Mouse (Mus musculus) Patski (cell line): ENCODE data around the gene Arhgap33. TPM values are rescaled to one million over a fixed set of nuclear protein-coding genes. Genes with fewer than 3 reads are reported as not detected.

Source experiments
- ATAC-seq: fragments of 100-300 bp; one replicate; pipeline ENCODE4 v1.8.0; 2021
- CTCF ChIA-PET: fragments of 350-600 bp; sonication (Branson Sonifier 250); formaldehyde crosslinking; loops from one replicate; lab custom pipeline; 2022; ENCODE audit warnings: inconsistent platforms; lab: Charles Lee
- POLR2A ChIA-PET: fragments of 350-600 bp; sonication (Branson Sonifier 250); formaldehyde crosslinking; loops from one replicate; lab custom pipeline; 2022; ENCODE audit warnings: antibody characterized with exemption, inconsistent platforms; lab: Charles Lee
- DNase-seq: peaks from one replicate; pipeline ENCODE4 v3.0.0-alpha.2; 2011; ENCODE audit warnings: low read depth, low spot score
- H3K27me3 ChIP-seq: fragments of 371-371 bp; one replicate; pipeline ENCODE4 v1.5.1; 2021
- CTCF ChIP-seq: fragments of 100-300 bp; IDR thresholded peaks from one replicate; pipeline ENCODE4 v1.5.1; 2021
- in situ Hi-C: fragments of 300-500 bp; cut with MboI; formaldehyde crosslinking; loops from 3 replicates; pipeline ENCODE4 v1.11.1; 2018; ENCODE audit warnings: low pct_unique_long_range_greater_than_20kb, mixed read lengths
- polyA plus RNA-seq: library from polyadenylated mRNA; unstranded; gene quantifications from one replicate; pipeline ENCODE4 v1.2.3, GENCODE M21; 2021

Arhgap33 gene
- 5.4 TPM for polyA plus RNA-seq

DNA sequence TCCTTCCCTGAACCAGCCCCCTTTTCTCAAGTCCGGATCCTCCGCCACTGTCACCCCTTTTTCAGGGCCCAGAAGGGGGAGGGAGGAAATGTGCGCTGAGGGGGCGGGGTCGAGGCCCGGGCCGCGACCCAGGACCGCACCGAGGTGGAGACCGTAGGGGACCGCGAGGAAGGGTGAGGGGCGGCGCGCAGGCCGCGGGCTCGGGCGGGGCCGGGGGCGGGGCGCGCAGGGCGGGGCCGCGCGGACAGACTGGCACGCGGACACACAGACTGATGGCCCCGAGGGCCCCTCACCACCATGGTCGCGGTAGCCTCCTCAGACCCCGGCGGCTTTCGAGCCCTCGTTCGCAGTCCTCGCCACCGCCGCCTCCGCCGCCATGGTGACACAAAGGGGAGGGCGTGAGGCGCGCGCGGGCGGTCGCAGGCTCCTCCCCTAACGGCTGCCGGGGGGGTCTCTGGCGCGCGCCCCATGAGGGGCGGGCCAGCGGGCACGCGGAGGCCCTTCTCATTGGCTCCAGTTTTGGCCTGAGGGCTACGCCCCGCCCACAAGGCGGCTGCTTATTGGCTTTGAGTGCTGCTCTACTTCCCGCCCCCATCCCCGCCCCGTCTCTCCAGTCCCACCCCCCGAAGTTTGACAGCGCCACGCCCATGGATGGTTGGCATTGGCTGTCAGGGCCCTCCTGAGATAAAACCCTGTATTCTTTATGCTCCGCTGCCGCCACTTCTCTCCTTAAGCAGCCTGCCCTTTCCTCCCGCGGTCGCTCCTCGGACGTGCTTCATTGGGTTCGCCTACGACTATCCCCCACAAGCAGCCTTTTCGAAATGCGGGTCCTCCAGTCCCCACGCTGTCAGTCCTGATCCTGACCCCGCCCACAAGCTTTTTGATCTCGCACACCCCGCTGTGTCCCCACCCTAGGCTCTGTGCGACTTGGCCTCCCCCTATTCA lies at the start of gene Arhgap33:
TSS of gene Arhgap33 (minus strand) at position 428 of the 945 bp plus-strand sequence.
- no peak for TF ChIP-seq CTCF
- ChIA-PET CTCF (interaction anchor here (1.1 to 1.9 kb wide), 2 partner anchors 18 to 91 kb away, joined by 3 to 6 read pairs; partner anchors contain the start of genes Cox6b1, Hspb6 and Proser3), POLR2A (interaction anchor here (0.7 to 1.2 kb wide), 2 partner anchors 18 to 217 kb away, joined by 3 to 4 read pairs; no protein-coding TSS in a partner anchor)
- in situ Hi-C loops: no loop called here
- H3K27me3 ChIP-seq: no peaks in the 10 kb centered on the region
- DNase-seq (peak; percentile 77), ATAC-seq (peak; percentile 87)

DNA sequence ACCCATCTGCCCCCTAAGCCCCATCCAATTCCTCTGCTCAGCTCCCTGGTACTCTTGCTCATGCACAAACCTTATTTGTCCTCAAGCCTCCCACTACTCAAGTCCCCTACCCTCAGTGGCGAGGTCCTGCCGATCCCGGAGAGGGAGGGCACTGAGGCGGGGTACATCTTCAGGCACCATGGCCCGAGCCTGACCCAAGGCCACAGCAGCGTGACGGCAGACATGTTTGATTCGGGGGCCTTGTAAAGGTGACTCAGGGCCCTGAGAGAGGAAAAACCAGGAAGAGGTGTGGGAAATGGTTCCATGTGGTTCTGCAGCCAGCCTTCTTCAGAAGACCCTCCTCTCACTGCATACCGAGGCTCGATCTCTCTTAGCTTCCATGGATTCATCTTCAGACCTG lies 49.5 kb upstream of the Arhgap33 start:
- in situ Hi-C loops: no loop called here
- ATAC-seq (no peak), DNase-seq (no peak)
- H3K27me3 ChIP-seq: no peaks in the 10 kb centered on the region
- POLR2A ChIA-PET: interaction anchor here (2.4 kb wide), 1 partner anchor 11 kb away, joined by 12 read pairs; no protein-coding TSS in a partner anchor
- CTCF ChIA-PET: interaction anchor here (1.4 kb wide), 2 partner anchors 11 to 13 kb away, joined by 4 to 5 read pairs; no protein-coding TSS in a partner anchor
- TF ChIP-seq CTCF: no peak

DNA sequence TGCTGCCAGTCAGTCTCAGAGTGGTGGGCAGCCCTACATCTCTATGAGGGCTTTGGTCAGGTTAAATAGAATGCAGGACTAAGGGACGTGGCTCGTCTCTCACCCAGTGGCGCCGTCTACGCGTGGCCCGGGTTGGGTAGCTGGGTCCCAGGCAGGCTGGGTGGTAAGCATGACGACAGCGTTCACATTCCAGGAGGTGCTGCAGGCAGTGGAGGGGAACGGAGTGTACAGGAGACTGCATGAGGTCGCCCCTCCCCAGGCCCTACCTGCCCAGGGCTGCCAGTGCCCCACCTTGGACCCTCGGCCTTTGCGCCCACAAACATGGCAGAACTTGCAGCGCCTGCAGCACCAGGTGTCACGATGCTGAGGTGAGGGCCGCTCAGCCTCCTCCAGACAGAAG lies 46.7 kb upstream of the Arhgap33 start:
- DNase-seq (no peak), ATAC-seq (peak; percentile 54)
- TF ChIP-seq CTCF: no peak
- H3K27me3 ChIP-seq: no peaks in the 10 kb centered on the region
- in situ Hi-C loops: no loop called here
- ChIA-PET CTCF (interaction anchor here (1.1 to 1.2 kb wide), 2 partner anchors 9 to 10 kb away, joined by 3 to 6 read pairs; no protein-coding TSS in a partner anchor), POLR2A (interaction anchor here (1.2 kb wide), 1 partner anchor 8 kb away, joined by 3 read pairs; no protein-coding TSS in a partner anchor)

- H3K27me3 ChIP-seq: no peaks in the 10 kb centered on the region
- no peak for ATAC-seq
- DNase-seq: no peak
- in situ Hi-C loops: no loop called here
- no peak for TF ChIP-seq CTCF
- ChIA-PET POLR2A (interaction anchor here (1.7 kb wide), 1 partner anchor 12 kb away, joined by 4 read pairs; no protein-coding TSS in a partner anchor), CTCF (no interaction called here)
Observed at GRCm38 (mm10) chr7:30579950-30580349, 45.1 kb upstream of the Arhgap33 start.

GRCm38 (mm10) chr7:30572969-30573368 lies 38.1 kb upstream of the Arhgap33 start:
- DNase-seq (no peak), ATAC-seq (no peak)
- CTCF ChIA-PET: interaction anchor here (0.9 to 1.9 kb wide), 5 partner anchors 8 to 96 kb away, joined by 3 to 6 read pairs (median 5); no protein-coding TSS in a partner anchor
- TF ChIP-seq CTCF: no peak
- no peaks in the 10 kb centered on the region for H3K27me3 ChIP-seq
- POLR2A ChIA-PET: interaction anchor here (1.1 to 2.2 kb wide), 2 partner anchors 9 to 12 kb away, joined by 3 to 12 read pairs; no protein-coding TSS in a partner anchor
- in situ Hi-C loops: no loop called here

DNA sequence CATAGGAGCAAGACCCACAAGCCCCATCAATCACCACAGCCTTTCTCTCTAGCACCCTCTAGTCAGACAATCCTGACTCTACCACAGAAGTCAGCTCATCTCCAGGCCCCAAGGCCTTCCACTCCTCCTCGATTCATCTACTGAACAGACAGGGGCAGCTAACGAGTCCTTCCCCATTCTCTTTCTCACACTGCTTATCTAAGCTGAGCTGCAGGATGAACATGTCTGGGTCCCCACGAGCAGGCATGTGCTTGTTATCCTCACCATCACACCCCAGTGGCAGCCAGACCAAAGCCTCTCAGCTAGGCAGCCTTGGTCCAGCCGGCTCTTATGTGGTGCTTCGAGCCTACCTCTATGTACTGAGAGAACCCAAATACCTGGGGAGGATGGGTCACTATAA lies 37.5 kb upstream of the Arhgap33 start:
- ChIA-PET CTCF (interaction anchor here (0.9 to 1.4 kb wide), 2 partner anchors 9 to 97 kb away, joined by 3 to 6 read pairs; no protein-coding TSS in a partner anchor), POLR2A (interaction anchor here (1.1 to 2.2 kb wide), 2 partner anchors 10 to 13 kb away, joined by 3 to 12 read pairs; no protein-coding TSS in a partner anchor)
- DNase-seq (no peak), ATAC-seq (no peak)
- no peak for TF ChIP-seq CTCF
- H3K27me3 ChIP-seq: no peaks in the 10 kb centered on the region
- in situ Hi-C loops: no loop called here

DNA sequence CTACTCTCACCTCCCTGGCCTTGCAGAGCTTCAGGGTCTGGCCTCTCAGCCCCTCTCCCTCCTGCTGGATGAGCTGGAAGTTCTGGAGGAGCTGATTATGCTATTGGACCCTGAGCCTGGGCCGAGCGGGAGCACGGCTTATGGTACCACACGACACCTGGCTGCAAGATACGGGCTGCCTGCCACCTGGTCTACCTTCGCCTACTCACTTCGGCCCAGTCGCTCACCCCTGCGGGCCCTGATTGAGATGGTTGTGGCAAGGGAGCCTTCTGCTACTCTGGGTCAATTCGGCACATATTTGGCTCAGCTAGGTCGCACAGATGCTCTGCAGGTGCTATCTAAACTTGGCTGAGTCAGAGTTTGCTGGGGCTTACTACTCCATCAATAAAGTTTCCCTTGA lies 32.7 kb upstream of the Arhgap33 start:
- in situ Hi-C loops: no loop called here
- H3K27me3 ChIP-seq: no peaks in the 10 kb centered on the region
- CTCF ChIA-PET: no interaction called here
- DNase-seq (no peak), ATAC-seq (no peak)
- POLR2A ChIA-PET: interaction anchor here (1.3 to 1.7 kb wide), 2 partner anchors 9 to 13 kb away, joined by 3 to 4 read pairs; no protein-coding TSS in a partner anchor
- no peak for TF ChIP-seq CTCF

GRCm38 (mm10) chr7:30566033-30566432 lies 31.2 kb upstream of the Arhgap33 start:
- no peaks in the 10 kb centered on the region for H3K27me3 ChIP-seq
- DNase-seq (no peak), ATAC-seq (no peak)
- CTCF ChIA-PET: no interaction called here
- POLR2A ChIA-PET: interaction anchor here (1.0 kb wide), 1 partner anchor 9 kb away, joined by 3 read pairs; no protein-coding TSS in a partner anchor
- no peak for TF ChIP-seq CTCF
- in situ Hi-C loops: no loop called here

DNA sequence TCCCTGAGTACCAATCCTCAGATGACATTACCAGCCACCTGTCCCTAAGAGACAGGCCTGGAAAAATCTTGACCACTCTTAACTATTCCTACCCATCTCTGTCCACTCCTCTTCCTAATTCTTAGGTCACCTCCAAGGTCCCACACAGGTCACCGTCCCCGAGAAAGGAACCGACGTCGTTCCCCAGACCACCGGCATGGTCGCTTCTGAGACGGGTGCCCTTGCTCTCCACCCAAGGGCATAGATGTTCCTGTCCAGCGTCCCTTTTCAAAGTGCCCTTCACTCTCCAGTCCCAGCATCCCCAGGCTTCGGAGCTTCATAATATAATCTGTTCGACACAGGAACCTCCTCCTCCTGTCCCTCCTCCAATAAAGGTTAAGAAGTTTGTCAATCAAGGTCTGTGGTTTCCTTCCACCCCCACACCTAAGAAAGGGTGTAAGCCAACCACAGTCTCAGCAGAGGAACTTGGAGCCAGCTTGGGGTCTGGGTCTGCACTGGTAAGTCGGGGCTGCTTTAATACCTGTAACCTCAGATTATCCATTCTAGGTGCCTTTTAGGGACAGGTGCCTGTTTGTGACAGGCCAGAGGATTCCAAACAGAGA lies 30.2 kb upstream of the Arhgap33 start, which contains the start of gene Igflr1:
TSS of gene Igflr1 (plus strand) at position 458 of the 602 bp plus-strand sequence.
- ChIA-PET CTCF (interaction anchor here (1.1 kb wide), 1 partner anchor 9 kb away, joined by 5 read pairs; no protein-coding TSS in a partner anchor), POLR2A (no interaction called here)
- TF ChIP-seq CTCF: no peak
- in situ Hi-C loops: no loop called here
- H3K27me3 ChIP-seq: no peaks in the 10 kb centered on the region
- ATAC-seq (no peak), DNase-seq (no peak)

DNA sequence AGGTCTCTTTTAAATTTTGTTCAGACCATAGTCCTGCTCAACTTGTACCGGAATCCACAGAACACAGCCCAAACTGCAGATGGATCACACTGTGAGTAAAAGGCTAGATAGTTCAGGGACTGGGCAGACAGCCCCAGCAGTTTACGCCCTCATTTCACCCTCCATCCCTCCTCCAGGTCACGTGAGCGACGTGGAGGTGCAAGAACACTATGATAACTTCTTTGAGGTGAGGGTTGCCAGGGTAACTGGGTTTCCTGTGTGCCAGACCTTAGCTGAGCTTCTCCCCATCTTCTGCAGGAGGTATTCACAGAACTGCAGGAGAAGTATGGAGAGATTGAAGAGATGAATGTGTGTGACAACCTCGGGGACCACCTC lies 29.0 kb upstream of the Arhgap33 start:
- H3K27me3 ChIP-seq: no peaks in the 10 kb centered on the region
- POLR2A ChIA-PET: no interaction called here
- no peak for ATAC-seq
- TF ChIP-seq CTCF: no peak
- no peak for DNase-seq
- in situ Hi-C loops: no loop called here
- CTCF ChIA-PET: interaction anchor here (1.1 to 1.5 kb wide), 2 partner anchors 10 to 25 kb away, joined by 5 read pairs; no protein-coding TSS in a partner anchor
